Mouse (Mus musculus) embryonic facial prominence, embryonic 14.5 days (tissue): ENCODE measurements around the gene Ffar3. TPM values are rescaled to one million over a fixed set of nuclear protein-coding genes. Genes with fewer than 3 reads are reported as not detected.
"Not testable (repeated sequence)": the region's sequence is repeated elsewhere in the genome, so short reads cannot be mapped to it uniquely, and the experiment has no call there.

Source experiments
- ATAC-seq: fragments of 200-750 bp; cut with Nextera tagmentation; 2 replicates; pipeline ENCODE4 v1.8.0; 2017; ENCODE audit warnings: low read depth, moderate number of reproducible peaks, moderate TSS enrichment
- DNase-seq: peaks from one replicate; pipeline ENCODE4 v3.0.0-alpha.2; 2015; ENCODE audit warnings: low spot score
- H3K27ac ChIP-seq: fragments of 300-500 bp; sonication (generic); replicated peaks from 2 replicates; pipeline ENCODE4 v1.5.1; 2014; ENCODE audit warnings: low read depth, mild to moderate bottlenecking, low read length, moderate library complexity
- H3K27me3 ChIP-seq: fragments of 300-500 bp; sonication (generic); replicated peaks from 2 replicates; pipeline ENCODE4 v1.6.1; 2014; ENCODE audit warnings: low read length; ENCODE audit not compliant: control insufficient read depth, insufficient read depth
- H3K36me3 ChIP-seq: fragments of 300-500 bp; sonication (generic); 2 replicates; pipeline ENCODE4 v1.6.1; 2014; ENCODE audit warnings: low read length, mixed read lengths; ENCODE audit not compliant: control insufficient read depth, insufficient read depth
- H3K4me1 ChIP-seq: fragments of 300-500 bp; sonication (generic); 2 replicates; pipeline ENCODE4 v1.6.1; 2014; ENCODE audit warnings: antibody characterized with exemption, low read length; ENCODE audit not compliant: control insufficient read depth, insufficient read depth
- H3K4me2 ChIP-seq: fragments of 300-500 bp; sonication (generic); 2 replicates; pipeline ENCODE4 v1.6.1; 2014; ENCODE audit warnings: low read depth, mild to moderate bottlenecking, low read length, moderate library complexity, mixed read lengths
- H3K4me3 ChIP-seq: fragments of 300-500 bp; sonication (generic); 2 replicates; pipeline ENCODE4 v1.5.1; 2014; ENCODE audit warnings: low read depth, mild to moderate bottlenecking, low read length
- H3K9ac ChIP-seq: fragments of 300-500 bp; sonication (generic); 2 replicates; pipeline ENCODE4 v1.6.1; 2014; ENCODE audit warnings: low read depth, mild to moderate bottlenecking, low read length, moderate library complexity, mixed read lengths
- H3K9me3 ChIP-seq: fragments of 300-500 bp; sonication (generic); 2 replicates; pipeline ENCODE4 v1.6.1; 2016; ENCODE audit warnings: low read length; ENCODE audit not compliant: control insufficient read depth
- WGBS: fragments of 180-500 bp; shearing (Covaris S2); extraction: QIAGEN DNeasy Blood & Tissue Kit; methylation state at CpG from one replicate; pipeline ENCODE4 v1.1.7; 2014; 5-methylcytosine and 5-hydroxymethylcytosine counted together
- polyA plus RNA-seq: library from polyadenylated mRNA; unstranded; fragments of >200 nt; fragmentation: Nextera tagmentation; extraction: Ambion mirVana; gene quantifications from 2 replicates; pipeline ENCODE4 v1.2.1, GENCODE M21; 2014

Gene Ffar3
- polyA plus RNA-seq, 1 experiment from 2014 or later, result not detected

GRCm38 (mm10) chr7:30837277-30837676 lies 18.7 kb downstream of the Ffar3 start:
- Histone ChIP-seq H3K4me3 (no peak overlapping the region), H3K9me3 (no peaks in the 10 kb centered on the region), H3K36me3 (no peaks in the 10 kb centered on the region), H3K4me2 (no peak overlapping the region), H3K9ac (no peak overlapping the region), H3K27ac (no peak overlapping the region), H3K4me1 (no peaks in the 10 kb centered on the region), H3K27me3 (no peaks in the 10 kb centered on the region)
- ATAC-seq (no peak), DNase-seq (no peak)

GRCm38 (mm10) chr7:30832684-30833083 lies 23.3 kb downstream of the Ffar3 start:
- WGBS, result 39% methylated on average over 7 of the region's 11 CpGs
- not testable (repeated sequence) for DNase-seq, H3K9ac ChIP-seq, H3K9me3 ChIP-seq, H3K4me3 ChIP-seq, ATAC-seq, H3K27me3 ChIP-seq, H3K36me3 ChIP-seq, H3K4me2 ChIP-seq, H3K4me1 ChIP-seq, H3K27ac ChIP-seq

GRCm38 (mm10) chr7:30832261-30832660 lies 23.7 kb downstream of the Ffar3 start:
- ATAC-seq (no peak), DNase-seq (no peak)
- Histone ChIP-seq H3K9me3 (no peaks in the 10 kb centered on the region), H3K27ac (no peak overlapping the region), H3K27me3 (no peaks in the 10 kb centered on the region), H3K4me3 (no peak overlapping the region), H3K4me2 (no peak overlapping the region), H3K4me1 (no peaks in the 10 kb centered on the region), H3K9ac (no peak overlapping the region), H3K36me3 (no peaks in the 10 kb centered on the region)
- WGBS, result 69% methylated on average over 9 of the region's 17 CpGs

GRCm38 (mm10) chr7:30829428-30829827 lies 26.6 kb downstream of the Ffar3 start:
- Histone ChIP-seq H3K9me3 (no peaks in the 10 kb centered on the region), H3K4me1 (no peaks in the 10 kb centered on the region), H3K9ac (no peak overlapping the region), H3K36me3 (no peaks in the 10 kb centered on the region), H3K4me2 (no peak overlapping the region), H3K4me3 (no peak overlapping the region), H3K27ac (no peak overlapping the region), H3K27me3 (no peaks in the 10 kb centered on the region)
- no peak for ATAC-seq
- no peak for DNase-seq
- WGBS, result 66% methylated on average over 3 of the region's 3 CpGs

GRCm38 (mm10) chr7:30828871-30829270 lies 27.1 kb downstream of the Ffar3 start:
- not testable (repeated sequence) for H3K9me3 ChIP-seq, H3K9ac ChIP-seq, H3K4me1 ChIP-seq, H3K27me3 ChIP-seq, ATAC-seq, H3K4me2 ChIP-seq, H3K4me3 ChIP-seq, DNase-seq, H3K27ac ChIP-seq, H3K36me3 ChIP-seq

GRCm38 (mm10) chr7:30826660-30827059 lies 29.3 kb downstream of the Ffar3 start:
- Histone ChIP-seq H3K36me3 (no peaks in the 10 kb centered on the region), H3K4me1 (no peaks in the 10 kb centered on the region)
- DNase-seq, result no peak

GRCm38 (mm10) chr7:30824306-30824705 lies 31.7 kb downstream of the Ffar3 start:
- WGBS, result 96% methylated on average over 3 of the region's 3 CpGs
- Histone ChIP-seq H3K4me1 (no peaks in the 10 kb centered on the region), H3K4me3 (no peak overlapping the region), H3K36me3 (no peaks in the 10 kb centered on the region), H3K9me3 (no peaks in the 10 kb centered on the region), H3K4me2 (no peak overlapping the region), H3K27ac (no peak overlapping the region), H3K27me3 (no peaks in the 10 kb centered on the region), H3K9ac (no peak overlapping the region)
- ATAC-seq (no peak), DNase-seq (no peak)

More at GRCm38 (mm10) chr7:30826660-30827059, 29.3 kb downstream of the Ffar3 start:
- no peak overlapping the region for H3K9ac ChIP-seq
- 85% methylated on average over 10 of the region's 10 CpGs for WGBS
- H3K27me3 ChIP-seq, result no peaks in the 10 kb centered on the region
- H3K4me2 ChIP-seq, result no peak overlapping the region
- no peak for ATAC-seq
- H3K9me3 ChIP-seq, result no peaks in the 10 kb centered on the region
- no peak overlapping the region for H3K27ac ChIP-seq
- H3K4me3 ChIP-seq, result no peak overlapping the region

GRCm38 (mm10) chr7:30823675-30824074 lies 32.3 kb downstream of the Ffar3 start, which contains the start of gene Ffar2:
TSS of gene Ffar2 (minus strand) at chr7:30823775.
- Histone ChIP-seq H3K4me3 (no peak within 1 kb of the TSS), H3K36me3 (no peaks in the 10 kb centered on the region), H3K9ac (no peak within 1 kb of the TSS), H3K27ac (no peak within 1 kb of the TSS), H3K27me3 (no peaks in the 10 kb centered on the region), H3K4me2 (no peak within 1 kb of the TSS), H3K9me3 (no peaks in the 10 kb centered on the region), H3K4me1 (no peaks in the 10 kb centered on the region)
- ATAC-seq, result no peak
- WGBS, result 87% methylated on average over 18 of the region's 18 CpGs
- DNase-seq, result no peak

GRCm38 (mm10) chr7:30821532-30821931 lies 34.4 kb downstream of the Ffar3 start:
- no peak overlapping the region for H3K4me2 ChIP-seq
- ATAC-seq, result no peak
- H3K27me3 ChIP-seq, result no peaks in the 10 kb centered on the region
- 72% methylated on average over 5 of the region's 5 CpGs for WGBS
- no peak overlapping the region for H3K4me3 ChIP-seq
- no peaks in the 10 kb centered on the region for H3K9me3 ChIP-seq
- no peak overlapping the region for H3K27ac ChIP-seq
- H3K9ac ChIP-seq, result no peak overlapping the region
- no peak for DNase-seq
- no peaks in the 10 kb centered on the region for H3K36me3 ChIP-seq
- H3K4me1 ChIP-seq, result no peaks in the 10 kb centered on the region
